Mouse (Mus musculus) hindbrain, postnatal 0 days (tissue): Measurements from ENCODE around the gene Tpcn1. TPM values are rescaled to one million over a fixed set of nuclear protein-coding genes. Genes with fewer than 3 reads are reported as not detected.

Experiments used
- ATAC-seq: fragments of 200-750 bp; cut with Nextera tagmentation; 2 replicates; pipeline ENCODE4 v1.8.0; 2017; ENCODE audit warnings: mild to moderate bottlenecking, moderate TSS enrichment, moderate library complexity
- DNase-seq: peaks from one replicate; pipeline ENCODE4 v3.0.0-alpha.2; 2015; ENCODE audit warnings: low spot score
- H3K27ac ChIP-seq: fragments of 300-500 bp; sonication (generic); 2 replicates; pipeline ENCODE4 v1.5.1; 2014; ENCODE audit warnings: mild to moderate bottlenecking
- H3K27me3 ChIP-seq: fragments of 300-500 bp; sonication (generic); 2 replicates; pipeline ENCODE4 v1.6.1; 2014; ENCODE audit warnings: low read length, mixed read lengths; ENCODE audit not compliant: insufficient read depth
- H3K36me3 ChIP-seq: fragments of 300-500 bp; sonication (generic); 2 replicates; pipeline ENCODE4 v1.6.1; 2014; ENCODE audit warnings: low read length, mixed read lengths; ENCODE audit not compliant: insufficient read depth
- H3K4me1 ChIP-seq: fragments of 300-500 bp; sonication (generic); 2 replicates; pipeline ENCODE4 v1.6.1; 2014; ENCODE audit warnings: antibody characterized with exemption, low read length, mixed read lengths; ENCODE audit not compliant: insufficient read depth
- H3K4me2 ChIP-seq: fragments of 300-500 bp; sonication (generic); 2 replicates; pipeline ENCODE4 v1.6.1; 2014; ENCODE audit warnings: low read depth, mild to moderate bottlenecking, low read length, moderate library complexity, mixed read lengths
- H3K4me3 ChIP-seq: fragments of 300-500 bp; sonication (generic); 2 replicates; pipeline ENCODE4 v1.5.1; 2014; ENCODE audit warnings: low read length
- H3K9ac ChIP-seq: fragments of 300-500 bp; sonication (generic); replicated peaks from 2 replicates; pipeline ENCODE4 v1.6.1; 2014; ENCODE audit warnings: mild to moderate bottlenecking, low read length, moderate library complexity, mixed read lengths
- H3K9me3 ChIP-seq: fragments of 300-500 bp; sonication (generic); 2 replicates; pipeline ENCODE4 v1.6.1; 2016; ENCODE audit warnings: low read length, mixed read lengths
- CTCF ChIP-seq: IDR thresholded peaks from 2 replicates; pipeline ENCODE4 v1.5.1; 2016; ENCODE audit warnings: antibody characterized with exemption, control low read depth, low read depth
- WGBS: fragments of 180-500 bp; shearing (Covaris S2); extraction: QIAGEN DNeasy Blood & Tissue Kit; methylation state at CpG from one replicate; pipeline ENCODE4 v1.1.7; 2014; 5-methylcytosine and 5-hydroxymethylcytosine counted together
- polyA plus RNA-seq: library from polyadenylated mRNA; unstranded; fragments of >200 nt; fragmentation: Nextera tagmentation; extraction: Ambion mirVana; gene quantifications from 2 replicates; pipeline ENCODE4 v1.2.1, GENCODE M21; 2015
- total RNA-seq: library from RNA; depleted of rRNA; stranded (reverse); fragments of >200 nt; gene quantifications from 2 replicates; pipeline ENCODE4 v1.2.3, GENCODE M21; 2014

Tpcn1 gene
- total and polyA plus RNA-seq, 2 experiments from 2014 or later = 15.4 to 30.7 TPM

DNA sequence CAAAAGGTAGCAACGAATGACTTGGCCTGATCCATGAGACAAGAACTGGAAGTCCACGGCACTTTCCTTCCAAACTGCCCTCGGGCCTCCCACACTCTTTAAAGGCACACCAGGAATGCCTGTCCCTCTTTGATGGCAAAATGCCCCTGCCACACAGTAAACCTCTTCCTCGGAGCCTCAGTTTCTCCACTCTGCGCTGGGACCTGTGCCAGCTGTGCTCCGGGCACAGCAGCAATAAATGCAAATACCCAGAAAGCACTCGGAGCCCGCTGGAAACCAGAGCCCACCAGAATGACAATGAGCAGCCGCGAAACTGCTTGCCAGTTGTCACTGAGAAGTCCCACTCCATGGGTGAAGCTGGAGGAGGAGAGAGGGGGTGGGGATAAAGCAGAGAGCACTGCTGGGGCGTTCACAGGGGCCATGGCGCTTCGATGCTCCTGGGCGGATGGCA, 20.7 kb downstream of the Tpcn1 start:
- peak; percentile 43; the same call in 1 of the 2 replicates for ATAC-seq
- H3K4me1 ChIP-seq = peaks cover 63% of the 10 kb centered on the region

DNA sequence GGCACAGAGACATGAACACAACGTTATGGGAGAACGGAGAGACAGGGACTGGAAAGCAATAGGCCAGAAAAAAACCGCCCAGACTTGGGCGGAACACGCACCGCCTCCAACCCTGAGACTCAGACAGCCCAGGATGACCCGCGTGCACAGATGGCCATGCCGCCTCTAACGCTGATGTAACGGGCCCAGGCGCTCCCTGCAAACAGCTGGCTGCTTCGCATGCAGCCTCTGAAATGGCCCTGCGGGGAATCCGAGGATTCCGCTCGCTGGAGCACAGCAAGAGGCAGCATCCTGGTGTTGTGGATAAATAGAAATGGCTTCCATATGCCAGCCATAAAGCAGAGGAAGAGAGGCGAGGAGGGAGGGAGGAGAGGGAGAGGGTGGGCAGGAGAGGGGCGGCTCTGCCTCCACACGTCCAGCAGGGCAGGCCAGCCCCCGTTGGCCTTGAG, 21.2 kb downstream of the Tpcn1 start:
- Histone ChIP-seq H3K4me3 (no peak overlapping the region), H3K4me2 (peak overlapping the region; percentile 20; the same call in 1 of the 2 replicates)

More for the DNA sequence above, 20.7 kb downstream of the Tpcn1 start:
- Histone ChIP-seq H3K36me3 (no peaks in the 10 kb centered on the region), H3K9me3 (no peaks in the 10 kb centered on the region), H3K27me3 (no peaks in the 10 kb centered on the region), H3K4me3 (no peak overlapping the region), H3K27ac (peak overlapping the region; percentile 82), H3K4me2 (peak overlapping the region; percentile 20), H3K9ac (peak overlapping the region; percentile 31; the same call in 1 of the 2 replicates)
- DNase-seq = peak; percentile 73
- WGBS = 18% methylated on average over 14 of the region's 14 CpGs
- TF ChIP-seq CTCF = no peak

DNA sequence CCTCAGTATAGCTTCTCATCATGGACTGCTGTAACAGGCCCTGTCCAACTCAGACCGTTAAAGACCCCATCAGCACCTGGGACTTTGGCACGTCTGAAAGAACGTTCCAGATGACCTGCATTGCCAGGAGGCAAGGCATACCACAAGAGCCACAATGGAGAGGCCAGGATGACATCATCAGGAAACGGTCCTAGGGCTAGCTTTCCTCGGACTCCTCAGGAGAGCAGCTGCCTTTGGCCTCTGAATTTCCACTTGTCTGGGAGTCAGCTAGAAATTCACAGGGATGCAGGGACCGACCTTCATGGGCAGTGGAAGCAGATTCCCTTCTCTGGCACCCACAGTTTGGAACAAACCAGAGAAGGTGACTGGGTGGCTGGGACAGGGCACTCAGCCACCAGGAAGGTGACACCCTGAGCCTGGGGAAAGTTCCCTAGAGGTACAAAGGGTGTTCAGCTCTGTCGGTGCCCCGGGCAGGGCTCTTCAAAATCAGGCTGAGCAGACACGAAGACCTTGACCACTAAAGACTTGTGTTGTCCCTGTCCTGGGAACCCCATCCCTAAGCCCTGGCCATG, 21.7 kb downstream of the Tpcn1 start:
- Histone ChIP-seq H3K9me3 (no peaks in the 10 kb centered on the region), H3K4me1 (peaks cover 63% of the 10 kb centered on the region)
- WGBS = 30% methylated on average over 9 of the region's 9 CpGs

More for the DNA sequence above, 21.2 kb downstream of the Tpcn1 start:
- 9% methylated on average over 20 of the region's 21 CpGs for WGBS
- Histone ChIP-seq H3K4me1 (peaks cover 63% of the 10 kb centered on the region), H3K9me3 (no peaks in the 10 kb centered on the region), H3K27me3 (no peaks in the 10 kb centered on the region), H3K9ac (peak overlapping the region; percentile 31), H3K27ac (peak overlapping the region; percentile 82), H3K36me3 (no peaks in the 10 kb centered on the region)
- 0 out of 2 replicates have a peak, but pooled peaks have one; percentile 22 for TF ChIP-seq CTCF
- ATAC-seq = peak; percentile 34
- DNase-seq = peak; percentile 81

DNA sequence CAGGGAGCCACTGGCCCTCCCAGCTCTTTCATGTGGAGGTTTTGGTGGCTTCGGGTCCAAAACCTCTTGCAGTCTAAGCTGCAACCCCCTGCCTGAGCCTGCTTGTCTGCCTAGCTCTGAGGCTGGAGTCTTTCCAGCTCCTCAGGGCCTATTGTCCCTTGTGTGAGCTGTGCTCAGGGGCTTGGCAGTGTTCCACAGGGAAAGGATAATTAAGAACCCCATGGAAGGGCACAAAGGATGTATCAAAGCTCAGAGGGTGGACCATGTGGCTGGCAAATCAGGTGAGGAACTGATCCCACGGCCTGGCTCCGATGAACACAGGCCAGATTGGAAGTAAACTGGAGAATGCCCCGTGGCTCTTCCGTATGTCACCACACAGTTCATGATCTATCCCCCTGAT, 22.4 kb downstream of the Tpcn1 start:
- no peaks in the 10 kb centered on the region for H3K9me3 ChIP-seq
- no peak overlapping the region for H3K4me2 ChIP-seq
- no peak overlapping the region for H3K4me3 ChIP-seq
- H3K36me3 ChIP-seq = no peaks in the 10 kb centered on the region
- H3K9ac ChIP-seq = 0 out of 2 replicates have a peak overlapping the region, but pooled peaks have one; percentile 0
- DNase-seq = peak; percentile 94
- no peaks in the 10 kb centered on the region for H3K27me3 ChIP-seq
- H3K27ac ChIP-seq = peak overlapping the region; percentile 82
- H3K4me1 ChIP-seq = peaks cover 58% of the 10 kb centered on the region
- peak; percentile 54 for ATAC-seq
- 24% methylated on average over 5 of the region's 5 CpGs for WGBS
- TF ChIP-seq CTCF = no peak

More for the DNA sequence above, 21.7 kb downstream of the Tpcn1 start:
- DNase-seq (peak; percentile 48), ATAC-seq (no peak)
- TF ChIP-seq CTCF = no peak
- H3K9ac ChIP-seq = peak overlapping the region; percentile 31; the same call in 1 of the 2 replicates
- no peak overlapping the region for H3K4me2 ChIP-seq
- H3K27me3 ChIP-seq = no peaks in the 10 kb centered on the region
- H3K27ac ChIP-seq = peak overlapping the region; percentile 82
- H3K4me3 ChIP-seq = no peak overlapping the region
- no peaks in the 10 kb centered on the region for H3K36me3 ChIP-seq

DNA sequence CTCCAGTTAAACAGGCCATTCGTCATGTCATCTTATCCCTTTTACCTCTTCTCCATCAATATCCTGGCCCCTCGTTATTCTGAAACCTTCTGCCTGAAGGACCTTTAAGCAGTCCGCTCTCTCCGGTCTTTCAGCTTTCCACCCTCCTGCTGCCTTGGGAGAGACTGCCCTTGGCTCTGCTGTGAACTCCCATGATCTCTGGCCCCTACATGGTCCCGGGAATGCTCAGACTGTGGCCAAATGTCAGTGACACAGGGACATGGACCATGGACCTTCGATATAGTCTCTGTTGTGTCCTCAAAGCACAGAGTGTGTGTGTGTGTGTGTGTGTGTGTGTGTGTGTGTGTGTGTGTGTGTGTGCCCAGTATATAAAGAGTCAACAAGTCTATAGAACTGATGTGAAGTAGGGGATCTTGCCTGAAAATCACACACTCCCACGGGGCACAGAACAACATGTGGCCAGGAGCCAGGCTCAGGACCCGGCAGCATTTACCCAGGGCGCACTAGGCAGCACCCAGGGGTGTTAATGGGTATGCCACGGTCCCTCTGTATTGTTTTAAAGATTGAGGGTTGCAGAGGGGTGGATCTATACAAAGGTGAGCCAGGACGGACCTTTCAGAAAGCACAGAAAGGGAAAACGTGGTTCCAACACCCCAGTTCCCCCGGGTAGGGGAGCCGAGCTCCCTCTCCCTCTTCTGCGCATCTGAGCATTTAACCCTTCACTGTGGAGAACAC, 23.1 kb downstream of the Tpcn1 start:
- Histone ChIP-seq H3K4me2 (no peak overlapping the region; the same call in 1 of the 2 replicates), H3K9me3 (no peaks in the 10 kb centered on the region), H3K36me3 (no peaks in the 10 kb centered on the region), H3K27me3 (no peaks in the 10 kb centered on the region), H3K4me1 (peaks cover 59% of the 10 kb centered on the region), H3K9ac (0 out of 2 replicates have a peak overlapping the region, but pooled peaks have one; percentile 0), H3K27ac (peak overlapping the region; percentile 82), H3K4me3 (no peak overlapping the region)
- ATAC-seq (no peak), DNase-seq (peak; percentile 44)
- 22% methylated on average over 15 of the region's 15 CpGs for WGBS
- TF ChIP-seq CTCF = no peak

DNA sequence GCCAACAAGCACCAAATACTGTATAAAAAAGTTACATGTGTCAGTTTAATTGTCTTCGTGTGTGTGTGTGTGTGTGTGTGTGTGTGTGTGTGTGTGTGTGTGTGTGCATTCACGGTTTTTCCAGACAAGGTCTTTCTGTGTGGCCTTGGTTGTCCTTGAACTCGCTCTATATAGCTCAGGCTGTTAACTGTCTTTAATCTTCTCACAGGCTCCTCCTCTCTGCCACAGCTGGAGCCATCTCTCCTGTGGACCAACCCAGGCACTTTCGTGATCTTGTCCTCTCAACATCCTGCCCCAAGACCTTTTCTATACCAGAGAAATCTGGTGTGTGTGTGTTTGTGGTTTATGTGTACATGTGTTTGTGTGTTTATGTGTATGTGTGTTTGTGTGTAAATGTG, 24.6 kb downstream of the Tpcn1 start:
- Histone ChIP-seq H3K36me3 (no peaks in the 10 kb centered on the region), H3K9ac (no peak overlapping the region), H3K9me3 (no peaks in the 10 kb centered on the region), H3K4me3 (no peak overlapping the region), H3K27ac (no peak overlapping the region), H3K4me2 (no peak overlapping the region), H3K27me3 (no peaks in the 10 kb centered on the region), H3K4me1 (peaks cover 49% of the 10 kb centered on the region)
- ATAC-seq (no peak), DNase-seq (no peak)
- TF ChIP-seq CTCF = no peak
- 68% methylated on average over 4 of the region's 4 CpGs for WGBS
